Mouse (Mus musculus) liver, embryonic 16.5 days (tissue): ENCODE data around the gene Pcmtd2. TPM values are rescaled to one million over a fixed set of nuclear protein-coding genes. Genes with fewer than 3 reads are reported as not detected.
A peak's percentile ranks its signal among the peaks of the same experiment; 100 is the strongest.
"Not testable (repeated sequence)": the region's sequence is repeated elsewhere in the genome, so short reads cannot be mapped to it uniquely, and the experiment has no call there.

Experiments
- ATAC-seq: fragments of 200-750 bp; cut with Nextera tagmentation; 2 replicates; pipeline ENCODE4 v1.8.0; 2017; ENCODE audit warnings: low read depth, mild to moderate bottlenecking, moderate number of reproducible peaks, moderate library complexity
- H3K27ac ChIP-seq: fragments of 300-500 bp; sonication (generic); 2 replicates; pipeline ENCODE4 v1.5.1; 2014; ENCODE audit warnings: mild to moderate bottlenecking, low read length
- H3K27me3 ChIP-seq: fragments of 300-500 bp; sonication (generic); 2 replicates; pipeline ENCODE4 v1.6.1; 2014; ENCODE audit warnings: low read depth, low read length, mixed read lengths; ENCODE audit not compliant: control insufficient read depth, insufficient read depth
- H3K36me3 ChIP-seq: fragments of 300-500 bp; sonication (generic); 2 replicates; pipeline ENCODE4 v1.6.1; 2014; ENCODE audit warnings: mild to moderate bottlenecking; ENCODE audit not compliant: control insufficient read depth, insufficient read depth
- H3K4me1 ChIP-seq: fragments of 300-500 bp; sonication (generic); 2 replicates; pipeline ENCODE4 v1.6.1; 2014; ENCODE audit warnings: low read depth, low read length, mixed read lengths; ENCODE audit not compliant: control insufficient read depth
- H3K4me2 ChIP-seq: fragments of 300-500 bp; sonication (generic); 2 replicates; pipeline ENCODE4 v1.6.1; 2014; ENCODE audit warnings: low read depth, low read length, mixed read lengths
- H3K4me3 ChIP-seq: fragments of 300-500 bp; sonication (generic); 2 replicates; pipeline ENCODE4 v1.5.1; 2014; ENCODE audit warnings: low read depth, mild to moderate bottlenecking, low read length
- H3K9ac ChIP-seq: fragments of 300-500 bp; sonication (generic); 2 replicates; pipeline ENCODE4 v1.6.1; 2014; ENCODE audit warnings: low read depth, low read length
- H3K9me3 ChIP-seq: fragments of 300-500 bp; sonication (generic); replicated peaks from 2 replicates; pipeline ENCODE4 v1.6.1; 2016; ENCODE audit warnings: low read length; ENCODE audit not compliant: control insufficient read depth
- WGBS: fragments of 180-500 bp; shearing (Covaris S2); extraction: QIAGEN DNeasy Blood & Tissue Kit; methylation state at CpG from one replicate; pipeline ENCODE4 v1.1.7; 2014; ENCODE audit not compliant: insufficient replicate concordance; 5-methylcytosine and 5-hydroxymethylcytosine counted together
- polyA plus RNA-seq: library from polyadenylated mRNA; unstranded; fragments of >200 nt; fragmentation: Nextera tagmentation; extraction: Ambion mirVana; gene quantifications from 2 replicates; pipeline ENCODE4 v1.2.1, GENCODE M21; 2015

Gene Pcmtd2
- 17.4 and 18.6 TPM in 2 replicates for polyA plus RNA-seq

- peak within 1 kb of the TSS; percentile 75 for H3K4me3 ChIP-seq
- WGBS = 2% methylated on average over 35 of the region's 35 CpGs
- H3K4me2 ChIP-seq = peak within 1 kb of the TSS; percentile 83
- H3K9me3 ChIP-seq = no peaks in the 10 kb centered on the region
- peaks cover 14% of the 10 kb centered on the region for H3K4me1 ChIP-seq
- H3K27ac ChIP-seq = peak within 1 kb of the TSS; percentile 79
- H3K9ac ChIP-seq = peak within 1 kb of the TSS; percentile 84
- H3K27me3 ChIP-seq = no peaks in the 10 kb centered on the region
- no peaks in the 10 kb centered on the region for H3K36me3 ChIP-seq
- peak; percentile 98 for ATAC-seq
Measured at GRCm38 (mm10) chr2:181837372-181838292, at the start of gene Pcmtd2. TSS of gene Pcmtd2 (plus strand) at chr2:181837854.

GRCm38 (mm10) chr2:181789396-181789795 lies 48.3 kb upstream of the Pcmtd2 start:
- Histone ChIP-seq H3K4me2 (no peak overlapping the region), H3K27me3 (no peaks in the 10 kb centered on the region), H3K4me1 (no peaks in the 10 kb centered on the region), H3K9ac (no peak overlapping the region), H3K27ac (no peak overlapping the region), H3K36me3 (no peaks in the 10 kb centered on the region), H3K9me3 (no peaks in the 10 kb centered on the region), H3K4me3 (no peak overlapping the region)
- WGBS = 75% methylated on average over 6 of the region's 6 CpGs
- no peak for ATAC-seq

GRCm38 (mm10) chr2:181793186-181793585 lies 44.5 kb upstream of the Pcmtd2 start:
- 73% methylated on average over 8 of the region's 8 CpGs for WGBS
- not testable (repeated sequence) for H3K27ac ChIP-seq, H3K36me3 ChIP-seq, H3K4me2 ChIP-seq, H3K27me3 ChIP-seq, H3K9me3 ChIP-seq, H3K9ac ChIP-seq, ATAC-seq, H3K4me3 ChIP-seq, H3K4me1 ChIP-seq

GRCm38 (mm10) chr2:181795641-181796130 lies 42.0 kb upstream of the Pcmtd2 start:
- Histone ChIP-seq H3K27me3 (peaks cover 2% of the 10 kb centered on the region; the same call in 1 of the 2 replicates), H3K9ac (no peak overlapping the region), H3K4me3 (no peak overlapping the region), H3K4me2 (no peak overlapping the region), H3K4me1 (no peaks in the 10 kb centered on the region), H3K27ac (no peak overlapping the region), H3K36me3 (no peaks in the 10 kb centered on the region), H3K9me3 (no peaks in the 10 kb centered on the region)
- WGBS = 49% methylated on average over 3 of the region's 3 CpGs
- no peak for ATAC-seq

- no peak overlapping the region for H3K27ac ChIP-seq
- 58% methylated on average over 8 of the region's 8 CpGs for WGBS
- no peaks in the 10 kb centered on the region for H3K4me1 ChIP-seq
- H3K4me3 ChIP-seq = no peak overlapping the region
- no peak overlapping the region for H3K4me2 ChIP-seq
- ATAC-seq = no peak
- H3K9me3 ChIP-seq = no peaks in the 10 kb centered on the region
- H3K36me3 ChIP-seq = no peaks in the 10 kb centered on the region
- H3K9ac ChIP-seq = no peak overlapping the region
- H3K27me3 ChIP-seq = peaks cover 2% of the 10 kb centered on the region; the same call in 1 of the 2 replicates
Measured at GRCm38 (mm10) chr2:181797672-181798071, 40.0 kb upstream of the Pcmtd2 start.

GRCm38 (mm10) chr2:181829032-181829650 lies 8.5 kb upstream of the Pcmtd2 start:
- no peak overlapping the region for H3K9ac ChIP-seq
- H3K27me3 ChIP-seq = no peaks in the 10 kb centered on the region
- no peak overlapping the region for H3K4me3 ChIP-seq
- no peaks in the 10 kb centered on the region for H3K36me3 ChIP-seq
- 30% methylated on average over 2 of the region's 2 CpGs for WGBS
- no peak overlapping the region for H3K27ac ChIP-seq
- H3K4me1 ChIP-seq = peaks cover 11% of the 10 kb centered on the region
- ATAC-seq = peak; percentile 84
- no peaks in the 10 kb centered on the region for H3K9me3 ChIP-seq
- H3K4me2 ChIP-seq = no peak overlapping the region

GRCm38 (mm10) chr2:181832745-181833144 lies 4.9 kb upstream of the Pcmtd2 start:
- no peaks in the 10 kb centered on the region for H3K9me3 ChIP-seq
- no peak overlapping the region for H3K4me3 ChIP-seq
- no peak overlapping the region for H3K4me2 ChIP-seq
- H3K27ac ChIP-seq = no peak overlapping the region
- H3K9ac ChIP-seq = no peak overlapping the region
- peaks cover 16% of the 10 kb centered on the region for H3K4me1 ChIP-seq
- no peaks in the 10 kb centered on the region for H3K36me3 ChIP-seq
- 64% methylated on average over 2 of the region's 2 CpGs for WGBS
- no peaks in the 10 kb centered on the region for H3K27me3 ChIP-seq
- ATAC-seq = no peak

GRCm38 (mm10) chr2:181838293-181838680 lies 633 bp downstream of the Pcmtd2 start:
- Histone ChIP-seq H3K4me3 (peak overlapping the region; percentile 75), H3K9ac (peak overlapping the region; percentile 84), H3K36me3 (no peaks in the 10 kb centered on the region), H3K27me3 (no peaks in the 10 kb centered on the region), H3K4me2 (peak overlapping the region; percentile 83), H3K4me1 (peaks cover 14% of the 10 kb centered on the region), H3K27ac (peak overlapping the region; percentile 79), H3K9me3 (no peaks in the 10 kb centered on the region)
- 10% methylated on average over 3 of the region's 3 CpGs for WGBS
- peak; percentile 48 for ATAC-seq
